Mouse (Mus musculus): ENCODE data around the gene Csf2ra.

GRCm38 (mm10) chr19:61265349-61266245 is 37.4 kb upstream of the Csf2ra start:
- TF ChIP-seq EP300 (IDR thresholded peaks at IDR 0.05; ENCODE audit: low read depth) (0 out of 2 replicates have a peak, but pooled peaks have one; percentile 26), CTCF (IDR thresholded peaks at IDR 0.05; ENCODE audit: low read depth) (peak; percentile 66)
